Mouse (Mus musculus) mature B cell (primary cell): ENCODE results near the gene Arl4a.

Source experiments
- in situ Hi-C: fragments of 300-500 bp; cut with MboI; formaldehyde crosslinking; loops from 2 replicates; pipeline ENCODE4 v1.14.3; 2019

Gene Arl4a

DNA sequence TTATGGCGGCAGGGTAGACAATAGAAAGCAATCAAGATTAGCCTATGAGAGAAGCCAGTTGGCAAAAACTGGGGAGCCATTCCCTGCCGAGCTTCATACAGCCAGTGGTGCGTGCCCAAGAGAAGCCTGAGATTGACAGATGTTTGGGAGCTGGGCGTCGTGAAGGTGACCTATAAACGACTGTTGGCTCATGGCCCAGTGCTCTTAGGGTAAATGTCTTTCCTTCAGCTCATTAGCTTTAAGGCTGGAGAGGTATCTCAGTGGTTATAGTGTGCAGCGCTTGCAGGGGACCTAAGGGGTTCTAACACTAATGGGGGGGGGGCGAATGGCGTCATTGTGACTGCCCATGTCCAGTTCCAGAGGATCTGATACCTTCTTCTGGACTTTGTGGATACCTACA is 21.8 kb downstream of the Arl4a start:
- in situ Hi-C loops = no loop called here

DNA sequence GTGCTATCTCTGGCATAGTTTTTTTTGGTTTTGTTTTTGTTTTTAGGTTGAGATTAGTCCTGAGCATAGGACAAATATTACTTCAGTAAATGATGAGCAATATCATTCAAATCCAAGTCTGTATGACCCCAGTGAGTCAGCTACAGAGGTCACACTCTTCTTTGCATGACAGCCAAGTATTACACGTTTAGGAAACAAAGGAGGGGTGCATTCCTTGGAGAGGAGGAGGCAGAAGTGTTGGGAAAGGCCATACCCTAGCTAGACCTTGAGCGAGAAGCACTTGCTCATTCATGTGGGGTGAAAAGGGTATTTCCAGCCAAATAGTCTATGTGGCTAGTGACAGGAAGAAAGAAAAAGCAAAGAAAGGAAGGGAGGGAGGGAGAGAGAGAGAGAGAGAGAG is 28.0 kb downstream of the Arl4a start:
- in situ Hi-C loops = no loop called here

DNA sequence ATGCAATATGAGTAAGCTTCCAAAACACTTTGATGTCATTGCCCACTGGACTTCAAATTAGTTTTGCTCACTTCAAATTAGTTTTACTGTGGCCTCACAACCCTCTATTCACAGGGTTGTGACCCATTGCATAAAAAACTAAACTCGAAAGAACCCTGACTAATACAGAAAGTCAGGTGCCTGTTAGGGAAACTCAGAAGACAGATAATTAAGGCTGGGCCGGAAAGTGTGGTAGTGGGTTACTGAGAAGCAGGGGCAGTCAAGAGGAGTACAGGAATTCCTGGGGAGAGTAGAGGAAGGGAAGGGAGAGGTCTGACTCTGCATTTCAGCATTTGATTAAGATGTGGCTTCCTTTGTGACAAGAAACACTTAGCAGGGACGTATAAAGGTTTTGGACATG is 29.4 kb downstream of the Arl4a start:
- in situ Hi-C loops = no loop called here

DNA sequence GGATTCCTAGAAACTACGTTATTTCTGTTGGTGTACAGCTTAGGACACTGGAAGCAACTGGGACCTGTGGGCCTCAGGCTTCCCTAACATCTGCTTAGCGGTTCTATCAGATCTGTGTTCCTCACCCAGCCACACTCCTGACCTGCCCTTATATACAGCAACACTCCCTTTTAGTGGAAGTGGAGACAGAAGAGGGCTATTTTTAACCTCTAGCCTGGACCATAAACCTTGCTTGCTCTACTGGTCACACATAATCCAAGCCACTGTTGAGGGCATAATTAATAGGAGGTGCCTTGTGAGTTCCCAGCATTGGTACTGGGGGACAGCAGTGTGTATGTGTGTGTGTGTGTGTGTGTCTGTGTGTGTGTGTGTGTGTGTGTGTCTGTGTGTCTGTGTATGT is 33.1 kb downstream of the Arl4a start:
- in situ Hi-C loops = no loop called here

DNA sequence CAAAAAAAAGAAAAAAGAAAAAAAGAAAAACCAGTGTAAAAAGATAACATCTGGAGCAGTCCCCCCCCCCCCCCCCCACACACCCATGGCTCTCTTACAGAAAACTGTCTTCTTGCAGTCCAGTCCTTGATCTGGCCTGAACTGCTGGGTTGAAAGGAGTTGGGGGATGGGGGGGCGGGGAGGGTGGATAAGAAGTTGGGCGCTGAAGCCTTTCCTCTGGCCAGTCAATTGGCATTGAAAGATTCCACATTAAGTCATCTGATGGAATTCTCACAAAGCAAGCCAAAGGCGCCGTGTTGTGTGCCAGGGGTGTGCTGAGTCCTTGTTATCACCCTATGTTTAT is 39.0 kb downstream of the Arl4a start:
- in situ Hi-C loops = no loop called here

DNA sequence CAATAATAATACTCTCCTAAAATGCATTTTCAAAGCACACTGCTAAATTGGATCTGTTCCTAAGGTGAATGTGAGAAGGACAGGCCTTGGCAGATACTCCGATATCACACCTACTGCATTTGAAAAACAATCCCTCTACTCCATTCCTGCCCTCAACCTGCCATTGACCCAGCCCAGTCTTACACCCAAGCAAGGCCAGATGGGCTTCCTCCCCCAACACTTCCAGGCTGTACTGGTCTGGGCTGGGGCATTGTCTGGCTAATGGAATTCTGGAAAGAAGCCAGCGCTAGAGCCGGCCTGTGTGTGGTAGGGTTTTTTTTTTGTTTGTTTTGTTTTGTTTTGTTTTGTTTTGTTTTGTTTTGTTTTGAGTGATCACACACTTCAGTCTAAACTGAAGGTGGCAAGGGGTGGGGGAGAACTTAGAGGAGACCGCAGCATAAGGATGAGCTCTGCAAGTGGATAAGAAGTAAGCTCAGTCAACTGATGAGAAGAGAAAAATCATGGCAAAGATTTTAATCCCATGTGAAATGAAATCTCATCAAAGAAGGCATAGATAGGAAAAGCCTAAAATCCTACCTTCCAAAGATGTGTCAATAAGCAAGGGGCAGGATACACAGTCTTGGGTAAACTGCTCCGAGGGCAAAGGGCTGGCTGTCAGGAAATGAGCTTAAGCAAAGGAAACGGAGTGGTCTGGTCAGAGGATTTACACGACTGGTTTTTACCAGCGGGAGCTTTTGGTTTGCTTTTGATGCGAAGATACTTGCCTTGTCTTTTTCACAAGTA is 39.6 kb downstream of the Arl4a start:
- in situ Hi-C loops = no loop called here

DNA sequence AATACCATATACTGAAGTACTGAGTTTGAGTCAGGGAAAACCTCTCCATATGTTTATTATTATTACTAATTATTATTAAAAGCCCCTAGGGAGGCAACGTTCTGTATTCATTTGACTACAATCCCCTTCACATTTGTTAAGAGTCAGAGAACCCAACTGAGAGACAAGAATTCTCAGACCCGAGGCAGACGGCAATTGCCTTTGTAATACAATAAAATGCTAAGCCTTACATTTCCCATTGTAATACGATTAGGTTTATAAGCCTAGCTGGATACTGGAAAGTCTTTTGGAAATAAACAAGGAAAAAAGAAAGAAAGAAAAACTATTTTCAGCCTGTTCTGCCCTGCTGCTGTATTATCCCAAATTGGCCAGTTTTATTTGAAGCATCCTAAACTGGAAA is 40.2 kb downstream of the Arl4a start:
- in situ Hi-C loops = no loop called here

DNA sequence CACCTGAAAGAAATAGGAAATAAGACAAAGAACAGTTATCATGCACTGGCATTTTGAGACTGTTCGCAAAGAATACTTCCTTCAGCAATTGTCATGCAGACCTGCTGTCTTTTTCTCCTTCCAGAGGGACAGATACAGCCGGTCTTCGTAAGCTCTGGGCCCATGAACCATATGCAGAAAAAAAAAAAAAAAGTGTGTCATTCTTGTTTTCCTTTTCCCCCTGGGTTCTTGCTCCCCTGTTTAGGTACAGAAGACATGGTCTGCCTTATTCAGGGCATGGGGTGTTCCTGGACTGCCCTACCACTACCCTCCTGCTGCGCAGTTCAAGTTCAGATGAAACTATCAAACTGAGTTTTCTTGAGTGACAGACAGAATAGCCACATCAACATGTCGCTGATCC is 41.8 kb downstream of the Arl4a start:
- in situ Hi-C loops = no loop called here

DNA sequence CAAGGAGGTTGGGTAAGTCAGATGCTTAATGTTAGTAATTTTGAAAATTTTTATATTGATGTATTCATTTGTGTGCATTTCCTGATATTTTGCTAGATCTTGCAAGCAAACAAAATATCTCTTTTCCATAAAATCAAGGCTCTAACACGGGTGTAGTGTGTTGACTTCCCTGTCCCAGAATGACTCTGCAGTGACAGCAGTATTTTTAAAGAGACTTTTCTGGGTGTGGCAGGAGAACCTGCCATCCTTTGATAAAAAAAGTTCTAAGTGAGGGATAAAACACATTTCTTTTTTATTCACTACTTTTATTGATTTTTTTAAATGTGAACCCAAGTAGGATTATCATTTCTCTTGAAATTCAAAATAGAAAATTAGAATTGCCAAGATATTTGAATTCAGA is 42.2 kb downstream of the Arl4a start:
- in situ Hi-C loops = no loop called here

DNA sequence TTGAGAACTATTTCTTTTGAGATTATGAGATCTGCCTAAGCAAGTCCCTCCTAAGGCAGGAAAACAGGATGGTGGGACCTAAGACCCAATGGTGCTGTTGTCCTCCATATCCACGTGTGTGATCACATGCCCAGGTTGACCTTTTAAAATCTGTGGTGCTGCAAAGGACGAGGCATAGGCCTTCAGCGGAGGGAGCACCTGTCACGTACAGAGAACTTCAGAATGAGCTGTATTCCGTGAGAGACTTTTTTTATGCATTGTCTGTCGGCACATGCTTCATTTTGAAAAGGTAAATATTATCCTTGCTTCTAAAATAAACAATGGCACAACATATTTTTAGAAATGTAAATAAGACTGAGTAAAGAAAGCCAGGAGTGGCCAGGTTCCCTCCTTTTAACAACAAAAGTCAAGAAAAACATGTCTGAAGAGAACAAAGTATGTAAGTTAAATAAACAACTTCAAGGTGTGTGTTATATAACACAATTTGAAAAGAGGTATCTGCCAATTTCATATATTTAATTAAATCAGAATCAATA is 45.0 kb downstream of the Arl4a start:
- in situ Hi-C loops = no loop called here

DNA sequence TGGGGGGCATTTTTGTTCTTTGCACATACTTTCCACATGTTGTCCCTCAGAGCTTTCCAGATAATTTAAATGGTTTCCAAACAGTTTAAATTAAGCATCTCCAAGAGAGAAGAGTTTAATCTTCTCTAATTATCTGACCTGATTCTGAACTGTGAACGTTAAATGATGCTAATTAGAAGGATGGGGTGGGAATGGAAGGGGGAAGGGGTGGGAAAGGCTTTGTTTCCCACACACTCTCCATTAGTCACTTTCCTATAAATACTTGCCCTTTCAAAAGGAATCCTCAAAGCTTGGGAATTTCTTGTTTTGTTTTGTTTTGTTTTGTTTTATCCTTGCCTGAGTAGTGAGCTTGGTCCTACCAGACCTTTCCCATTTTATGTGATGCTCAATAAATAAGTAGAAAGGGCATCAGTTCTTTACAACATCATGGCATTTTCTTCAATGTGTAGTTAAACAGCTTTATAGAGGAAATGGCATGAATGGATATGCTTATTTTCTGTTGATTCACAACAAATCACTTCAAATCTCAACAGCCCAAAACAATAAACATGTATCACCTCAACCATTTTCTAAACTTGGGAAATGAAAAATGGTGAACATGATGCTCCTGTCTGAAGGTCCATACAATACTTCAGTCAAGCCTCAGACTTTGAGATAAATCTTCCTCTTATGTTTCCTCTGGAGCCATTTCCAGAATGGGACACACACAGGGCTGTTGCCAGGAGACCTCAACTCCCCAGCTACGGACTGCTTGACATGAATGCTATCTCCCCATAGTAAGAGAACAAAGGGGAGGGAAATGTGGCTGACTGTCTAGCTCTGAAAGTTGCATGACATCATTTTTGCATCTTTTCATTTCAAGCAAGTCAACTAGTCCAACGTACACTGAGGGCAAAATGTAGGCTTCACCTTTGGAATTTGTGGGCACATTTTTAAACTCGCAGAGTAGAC is 46.7 kb downstream of the Arl4a start:
- in situ Hi-C loops = no loop called here

DNA sequence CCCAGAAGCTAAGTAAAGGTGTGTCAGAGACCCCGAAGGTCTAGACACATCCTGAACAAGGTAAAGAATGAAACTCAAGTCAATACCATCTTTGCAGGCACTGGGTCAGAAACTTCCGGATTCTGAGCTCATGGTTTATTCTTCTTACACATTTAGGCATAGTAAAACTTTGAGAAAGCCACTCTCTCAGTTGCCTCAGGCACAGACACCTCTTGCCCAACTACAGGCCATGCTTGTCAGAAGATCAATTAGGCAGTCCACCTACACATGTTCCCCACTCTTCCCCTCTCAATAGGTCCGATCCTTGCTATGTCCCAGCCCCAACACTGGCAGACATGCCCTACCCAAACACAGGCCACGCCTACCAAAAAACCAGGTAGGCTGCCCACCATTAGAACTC is 48.7 kb downstream of the Arl4a start:
- in situ Hi-C loops = no loop called here

DNA sequence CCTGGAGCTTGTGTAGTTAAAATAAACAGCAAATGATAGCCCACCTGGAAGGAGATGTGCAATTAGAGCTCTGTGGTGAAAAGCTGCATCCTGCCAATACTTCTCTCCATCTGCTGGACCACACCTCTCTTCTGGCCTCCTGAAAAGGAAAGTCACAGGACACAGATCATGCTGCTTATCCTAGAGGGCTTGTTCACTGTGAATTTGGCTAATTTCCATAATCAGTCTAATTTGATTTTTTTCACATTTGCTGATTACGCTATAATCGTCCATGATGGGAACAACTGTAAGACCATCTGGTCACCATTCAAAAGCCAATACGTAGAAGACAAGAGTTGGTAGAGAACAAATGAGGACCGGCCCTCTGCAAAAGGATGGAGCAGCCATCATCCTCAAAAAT is 50.6 kb downstream of the Arl4a start:
- in situ Hi-C loops = no loop called here

DNA sequence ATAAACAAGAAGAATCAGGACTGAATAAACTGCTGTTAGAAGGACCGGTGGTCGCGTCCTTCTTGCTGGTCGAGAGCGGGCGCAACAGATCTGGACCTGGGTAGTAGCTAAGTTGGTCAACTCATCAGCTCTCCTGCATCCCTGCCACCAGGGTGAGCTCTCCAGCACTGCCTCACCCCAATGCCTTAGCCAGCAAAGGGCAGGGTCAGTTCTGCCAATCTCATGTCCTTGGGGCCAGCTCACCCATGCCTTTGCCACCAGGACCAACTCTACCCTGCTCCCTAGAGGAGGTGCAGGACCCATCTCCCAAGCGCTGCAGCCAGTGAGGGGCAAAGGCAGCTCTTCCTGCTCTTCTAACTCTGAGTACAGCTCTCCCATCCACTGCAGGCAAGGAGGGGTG is 52.2 kb downstream of the Arl4a start:
- in situ Hi-C loops = no loop called here

DNA sequence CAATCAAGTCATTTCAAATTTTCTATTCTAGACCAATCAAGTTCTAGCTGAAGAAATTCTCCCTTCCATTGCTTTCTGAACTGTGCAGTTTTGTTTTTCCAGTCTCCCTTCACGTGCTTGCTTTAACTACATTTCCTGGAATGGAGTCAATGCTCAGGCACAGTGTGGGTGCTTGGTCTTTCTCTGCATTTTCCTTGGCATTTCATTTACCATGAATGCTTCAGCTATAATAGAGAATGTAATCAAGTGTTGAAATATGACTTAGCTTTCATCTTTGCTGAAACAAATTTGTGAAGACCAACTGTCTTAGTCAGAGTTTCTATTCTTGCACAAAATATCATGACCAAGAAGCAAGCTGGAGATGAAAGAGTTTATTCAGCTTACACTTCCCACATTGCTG is 58.0 kb downstream of the Arl4a start:
- in situ Hi-C loops = no loop called here

DNA sequence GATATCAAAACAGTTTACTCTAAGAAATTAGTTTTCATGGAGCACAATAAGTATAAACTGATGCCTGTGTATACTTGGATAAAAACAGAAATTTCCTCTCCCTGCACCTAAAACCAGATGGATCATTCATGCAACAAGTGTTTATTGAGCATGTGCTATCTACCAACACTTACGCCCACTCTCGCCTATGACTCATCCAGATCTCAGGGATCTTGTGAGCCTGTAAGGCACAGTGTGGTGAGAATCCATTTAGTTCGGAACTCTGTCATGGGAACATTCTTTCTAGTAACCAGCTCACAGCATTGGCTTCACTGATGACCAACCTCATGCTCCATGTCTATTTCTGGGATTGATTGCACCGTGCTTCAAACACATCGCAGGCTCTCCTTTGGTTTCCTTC is 58.8 kb downstream of the Arl4a start:
- in situ Hi-C loops = no loop called here

DNA sequence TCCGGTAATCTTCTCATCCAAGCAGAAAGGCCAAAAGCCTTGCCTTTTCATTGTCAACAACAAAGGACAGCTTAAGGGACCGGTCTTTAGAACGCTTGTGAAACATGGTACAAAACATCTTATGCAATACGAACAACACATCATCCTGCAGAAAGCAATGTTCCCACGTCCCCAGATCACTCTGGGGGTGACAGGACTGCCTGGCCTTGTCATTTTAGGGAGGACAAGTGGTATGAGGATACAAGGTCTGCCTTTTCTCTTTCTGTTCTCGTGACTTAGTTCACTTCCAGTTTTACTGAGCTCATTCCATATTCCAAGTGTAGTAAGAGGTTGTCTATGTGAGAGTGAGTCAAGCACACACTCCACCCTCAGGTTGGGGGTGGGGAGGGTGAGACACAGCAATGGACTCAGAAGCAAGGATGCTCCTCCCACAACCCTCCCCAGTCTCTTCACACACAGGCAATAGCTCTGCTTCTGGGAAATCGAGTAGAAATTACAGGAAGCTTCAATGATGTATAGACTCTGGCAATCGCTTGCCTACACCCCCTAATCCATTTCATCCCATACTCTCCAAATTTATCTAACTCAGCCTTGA is 59.7 kb downstream of the Arl4a start:
- in situ Hi-C loops = no loop called here

DNA sequence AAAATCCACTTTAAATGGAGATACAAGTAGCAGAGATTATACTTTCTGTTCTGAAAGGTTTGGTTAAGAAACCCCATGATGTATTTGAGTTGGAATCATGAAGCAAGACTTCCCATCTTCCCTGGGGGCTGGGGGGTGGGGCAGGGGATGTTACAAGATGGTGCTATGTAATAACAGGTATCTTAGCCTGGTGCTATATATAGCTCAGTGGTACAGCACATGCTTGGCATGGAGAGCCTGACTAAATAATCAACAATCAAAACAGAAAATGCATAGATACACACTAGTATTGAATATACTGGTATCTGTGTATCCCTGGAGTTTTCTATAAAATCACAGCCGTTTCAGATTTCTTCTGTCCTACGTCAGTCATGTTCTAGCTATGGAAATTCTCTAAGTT is 61.4 kb downstream of the Arl4a start:
- in situ Hi-C loops = no loop called here

DNA sequence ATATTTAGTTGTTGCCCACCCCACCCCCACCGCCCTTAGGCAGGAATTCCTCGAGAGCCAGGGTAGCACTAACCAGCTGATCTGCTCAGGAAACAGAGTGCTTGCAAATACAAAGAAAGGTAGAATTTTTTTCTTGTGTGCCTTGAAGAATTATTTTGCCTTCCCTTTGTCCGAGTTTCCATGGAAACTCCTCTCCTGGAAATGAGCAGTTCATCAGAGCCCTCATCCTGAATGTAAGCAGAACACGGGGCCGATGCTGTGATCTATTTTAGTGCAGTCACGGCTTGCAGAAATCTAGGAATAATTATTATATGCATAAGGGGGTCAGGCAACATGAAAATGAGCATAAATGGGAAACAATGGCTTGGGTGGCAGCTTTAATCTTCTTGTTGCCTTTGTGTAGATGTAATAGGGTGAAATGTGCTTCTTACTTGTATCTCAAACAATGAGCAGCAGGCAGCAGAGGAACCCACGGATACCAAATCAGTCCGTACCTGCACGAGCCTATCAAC is 61.9 kb downstream of the Arl4a start:
- in situ Hi-C loops = no loop called here

DNA sequence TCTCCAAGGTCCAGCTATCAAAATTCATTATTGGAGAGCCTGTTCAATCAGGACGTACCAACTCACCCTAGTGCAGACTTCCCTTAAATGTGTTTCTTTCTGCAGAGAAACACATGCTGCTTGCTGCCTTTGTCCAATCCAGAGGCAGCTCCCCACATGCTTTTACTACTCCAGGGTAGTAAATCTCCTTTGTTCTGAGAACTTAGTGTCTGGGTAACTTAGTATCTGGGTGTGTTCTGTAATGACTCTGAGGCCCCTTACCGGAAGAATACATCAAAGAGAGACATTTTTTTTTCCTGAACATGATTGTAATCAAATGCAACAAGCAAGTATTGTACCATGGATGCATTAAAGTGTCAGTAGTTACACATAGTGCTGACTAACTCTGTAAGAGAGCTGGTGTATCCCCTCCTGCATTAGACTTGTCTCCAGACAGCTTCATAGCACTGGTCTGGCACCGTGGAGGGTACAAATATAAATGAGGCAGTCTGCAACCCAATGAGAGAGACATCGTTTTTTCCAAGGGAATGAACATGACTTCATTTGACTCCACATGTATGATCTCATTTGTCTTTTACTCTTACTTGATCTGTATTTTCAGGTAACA is 62.7 kb downstream of the Arl4a start:
- in situ Hi-C loops = no loop called here

DNA sequence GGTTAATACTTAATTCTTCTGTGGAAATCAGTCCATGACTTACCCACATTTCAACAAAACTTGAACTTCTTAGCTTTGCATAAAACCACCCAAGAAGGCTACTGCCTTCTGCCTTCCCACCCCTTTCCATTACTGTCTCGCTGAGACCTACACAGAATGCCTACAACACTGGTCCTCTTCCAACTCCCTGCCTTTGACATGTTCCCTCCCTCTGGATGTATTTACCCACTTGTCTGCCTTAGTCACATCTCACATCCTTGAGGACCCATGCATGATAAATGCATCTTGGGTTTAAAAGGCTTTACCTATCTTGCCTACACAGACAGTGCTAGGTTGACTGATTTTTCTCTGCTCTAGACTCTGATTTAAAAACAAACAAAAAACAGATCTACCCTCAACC is 63.6 kb downstream of the Arl4a start:
- in situ Hi-C loops = no loop called here

DNA sequence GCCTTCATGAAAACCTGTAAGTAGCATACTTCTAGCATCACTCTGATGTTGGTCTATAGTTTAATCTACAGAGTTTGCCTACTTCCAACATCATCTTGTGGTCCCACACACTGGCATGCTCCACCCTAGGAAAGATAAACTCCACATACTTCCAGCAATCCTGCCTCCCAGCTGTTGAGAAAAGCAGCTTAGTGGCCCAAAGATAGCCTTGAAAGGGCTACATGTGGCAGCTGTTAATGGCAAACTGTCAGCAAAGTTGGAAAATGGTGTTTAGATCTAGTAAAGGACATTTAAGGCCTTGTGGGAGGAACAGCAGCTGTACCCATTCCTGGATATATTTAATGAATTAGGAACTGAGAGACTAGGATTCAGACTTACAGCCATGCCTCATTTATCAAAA is 68.3 kb downstream of the Arl4a start:
- in situ Hi-C loops = no loop called here
